Mouse (Mus musculus) erythroblast, embryonic 14.5 days (primary cell): ENCODE data around the gene Mapt. TPM values are rescaled to one million over a fixed set of nuclear protein-coding genes. Genes with fewer than 3 reads are reported as not detected.

Source experiments
- H3K27me3 ChIP-seq: 2 replicates; pipeline ENCODE4 v1.6.1; 2012; ENCODE audit warnings: inconsistent platforms; ENCODE audit not compliant: control insufficient read depth
- H3K36me3 ChIP-seq: 2 replicates; pipeline ENCODE4 v1.6.1; 2012; ENCODE audit warnings: mild to moderate bottlenecking, inconsistent platforms; ENCODE audit not compliant: control insufficient read depth
- H3K4me1 ChIP-seq: 2 replicates; pipeline ENCODE4 v1.6.1; 2012; ENCODE audit warnings: inconsistent platforms; ENCODE audit not compliant: control insufficient read depth
- H3K4me3 ChIP-seq: replicated peaks from 2 replicates; pipeline ENCODE3; 2012; ENCODE audit warnings: moderate library complexity, mild to moderate bottlenecking, inconsistent platforms
- H3K9me3 ChIP-seq: 2 replicates; pipeline ENCODE4 v1.6.1; 2012; ENCODE audit warnings: low read length, inconsistent platforms, mixed read lengths; ENCODE audit not compliant: control insufficient read depth
- GATA1 ChIP-seq: IDR thresholded peaks from 2 replicates; pipeline ENCODE4 v1.6.1; 2012; ENCODE audit warnings: low read length, inconsistent platforms, mixed read lengths
- TAL1 ChIP-seq: IDR thresholded peaks from 3 replicates; pipeline ENCODE4 v1.6.1; 2012; ENCODE audit warnings: low read length, inconsistent platforms, mixed read lengths
- polyA plus RNA-seq: library from polyadenylated mRNA; stranded (reverse); fragments of >175 nt; gene quantifications from 2 replicates; pipeline ENCODE4 v1.2.3, GENCODE M21; 2012

The Mapt gene
- polyA plus RNA-seq, 1 experiment: not detected

DNA sequence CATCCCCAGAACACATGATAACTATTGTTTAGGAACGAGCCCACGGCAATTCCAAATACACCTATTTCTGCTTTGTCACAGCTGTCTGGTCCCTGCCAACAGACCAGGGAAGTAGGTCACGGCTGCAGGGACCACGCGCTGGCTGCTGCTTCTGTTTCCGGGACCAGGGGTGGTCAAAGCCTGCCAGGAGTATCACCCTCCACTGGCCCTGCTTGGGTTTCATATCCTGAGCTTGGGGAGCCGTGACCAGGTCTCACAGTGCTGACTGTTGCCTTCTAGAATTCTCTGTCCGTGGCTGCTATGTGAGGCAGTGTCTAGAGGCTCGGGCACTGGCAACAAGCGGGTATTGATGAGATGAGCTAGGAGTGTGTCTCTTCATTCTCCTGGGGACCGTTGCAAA, 36.2 kb downstream of the Mapt start:
- no peaks in the 10 kb centered on the region for H3K27me3 ChIP-seq
- H3K4me1 ChIP-seq: no peaks in the 10 kb centered on the region
- TF ChIP-seq GATA1 (no peak), TAL1 (no peak)
- no peaks in the 10 kb centered on the region for H3K9me3 ChIP-seq
- H3K4me3 ChIP-seq: no peak overlapping the region
- H3K36me3 ChIP-seq: no peaks in the 10 kb centered on the region

DNA sequence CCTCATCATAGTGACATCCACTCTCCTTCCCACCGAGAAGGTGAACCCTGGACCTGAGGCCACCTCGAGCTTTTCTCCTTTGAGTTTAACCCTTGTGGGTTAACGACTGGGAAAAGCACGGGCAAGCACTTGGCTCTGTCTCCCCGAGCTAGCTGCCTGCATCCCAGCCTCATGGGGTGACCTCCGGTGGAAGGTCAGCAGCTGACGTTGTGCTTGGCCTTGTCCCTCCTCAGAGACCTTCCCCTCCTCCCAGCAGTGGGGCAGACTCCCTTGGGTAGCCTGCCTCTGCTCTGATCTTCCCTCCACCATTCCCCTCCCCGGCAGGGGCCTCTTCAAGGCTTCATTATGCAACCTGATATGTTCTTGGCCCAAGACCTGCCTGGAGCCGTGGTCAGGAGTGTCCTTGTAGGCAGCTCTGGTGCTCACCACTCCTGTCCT, 38.2 kb downstream of the Mapt start:
- Histone ChIP-seq H3K9me3 (no peaks in the 10 kb centered on the region), H3K36me3 (no peaks in the 10 kb centered on the region), H3K27me3 (no peaks in the 10 kb centered on the region), H3K4me1 (no peaks in the 10 kb centered on the region), H3K4me3 (no peak overlapping the region)
- TF ChIP-seq TAL1: no peak
- no peak for TF ChIP-seq GATA1

DNA sequence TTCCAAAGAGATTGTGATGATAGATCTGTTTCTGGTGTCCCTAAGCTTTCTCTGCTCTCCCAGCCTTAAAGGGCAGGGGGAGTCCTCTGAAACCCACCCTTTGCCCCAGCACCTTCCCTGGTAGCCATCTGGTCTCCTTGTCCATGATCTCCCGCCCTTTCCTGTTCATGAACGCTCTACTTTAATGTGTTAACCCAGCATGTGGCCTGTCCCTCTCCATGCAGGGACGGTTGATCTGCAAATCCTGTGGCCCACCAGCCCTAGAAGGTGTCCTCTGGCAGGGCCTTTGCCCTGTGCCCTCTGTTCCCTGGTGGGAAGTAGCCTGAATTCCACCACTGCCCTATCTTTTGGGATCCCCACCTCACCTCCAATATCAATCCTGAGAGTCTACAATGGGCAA, 39.3 kb downstream of the Mapt start:
- no peaks in the 10 kb centered on the region for H3K27me3 ChIP-seq

GRCm38 (mm10) chr11:104270876-104271275, 39.7 kb downstream of the Mapt start:
- Histone ChIP-seq H3K4me3 (no peak overlapping the region), H3K4me1 (no peaks in the 10 kb centered on the region), H3K36me3 (no peaks in the 10 kb centered on the region), H3K9me3 (no peaks in the 10 kb centered on the region), H3K27me3 (no peaks in the 10 kb centered on the region)
- TF ChIP-seq GATA1: no peak
- TF ChIP-seq TAL1: no peak

More for the DNA sequence above, 39.3 kb downstream of the Mapt start:
- no peak for TF ChIP-seq TAL1
- no peak for TF ChIP-seq GATA1
- Histone ChIP-seq H3K36me3 (no peaks in the 10 kb centered on the region), H3K4me1 (no peaks in the 10 kb centered on the region), H3K4me3 (no peak overlapping the region), H3K9me3 (no peaks in the 10 kb centered on the region)

DNA sequence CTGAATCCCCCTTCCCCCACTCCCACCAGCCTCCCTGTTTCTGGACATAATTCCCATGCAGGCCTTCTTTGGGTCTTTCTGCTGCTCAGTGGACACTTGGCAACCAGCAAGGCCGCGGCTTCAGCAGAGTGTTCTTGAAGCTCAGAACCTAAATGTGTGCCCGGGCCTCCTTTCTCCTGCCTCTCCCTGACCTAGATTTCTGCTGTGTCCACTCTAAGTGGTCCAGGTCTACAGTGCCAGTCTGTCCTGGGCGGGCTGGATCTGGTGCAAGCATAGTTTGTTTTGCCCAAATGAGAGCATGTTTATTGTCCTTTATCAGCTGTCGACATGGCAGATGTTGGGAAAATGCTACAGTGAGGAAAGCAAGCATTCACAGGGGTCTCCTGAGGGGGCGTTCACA, 40.7 kb downstream of the Mapt start:
- Histone ChIP-seq H3K36me3 (no peaks in the 10 kb centered on the region), H3K9me3 (no peaks in the 10 kb centered on the region), H3K4me1 (no peaks in the 10 kb centered on the region), H3K27me3 (no peaks in the 10 kb centered on the region), H3K4me3 (no peak overlapping the region)
- TF ChIP-seq GATA1: no peak
- TF ChIP-seq TAL1: no peak

DNA sequence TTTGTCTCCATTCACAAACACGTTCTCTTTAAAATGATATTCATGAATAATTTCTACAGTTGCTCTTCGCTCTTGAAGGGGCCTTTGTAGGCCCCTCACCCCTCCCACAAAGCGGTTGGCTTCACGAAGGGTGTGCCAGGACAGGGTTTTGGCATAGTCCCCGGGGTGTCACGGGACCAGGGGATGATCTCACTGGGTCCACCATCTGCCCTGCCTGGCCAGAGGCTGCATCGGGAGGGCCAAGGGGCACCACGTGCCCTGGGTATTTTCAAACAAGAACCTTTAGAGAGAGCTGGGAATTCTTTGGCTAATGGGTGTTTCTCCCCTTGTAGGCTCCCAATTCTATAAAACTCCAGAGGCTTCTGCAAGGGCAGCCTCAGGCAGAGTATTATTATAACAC, 41.2 kb downstream of the Mapt start:
- TF ChIP-seq TAL1 (no peak), GATA1 (no peak)
- Histone ChIP-seq H3K4me1 (no peaks in the 10 kb centered on the region), H3K4me3 (no peak overlapping the region), H3K36me3 (no peaks in the 10 kb centered on the region), H3K9me3 (no peaks in the 10 kb centered on the region), H3K27me3 (no peaks in the 10 kb centered on the region)

- Histone ChIP-seq H3K27me3 (peaks cover 18% of the 10 kb centered on the region), H3K36me3 (no peaks in the 10 kb centered on the region), H3K4me1 (peaks cover 6% of the 10 kb centered on the region), H3K9me3 (no peaks in the 10 kb centered on the region), H3K4me3 (no peak overlapping the region)
- TF ChIP-seq TAL1 (no peak), GATA1 (no peak)
These were observed 44.6 kb downstream of the Mapt start for GRCm38 (mm10) chr11:104275765-104276164.

GRCm38 (mm10) chr11:104278222-104278621, 47.0 kb downstream of the Mapt start:
- peaks cover 31% of the 10 kb centered on the region for H3K27me3 ChIP-seq
- TF ChIP-seq GATA1 (no peak), TAL1 (no peak)
- no peak overlapping the region for H3K4me3 ChIP-seq
- H3K4me1 ChIP-seq: peaks cover 6% of the 10 kb centered on the region
- no peaks in the 10 kb centered on the region for H3K36me3 ChIP-seq
- H3K9me3 ChIP-seq: no peaks in the 10 kb centered on the region

- TF ChIP-seq GATA1: no peak
- no peak for TF ChIP-seq TAL1
- Histone ChIP-seq H3K9me3 (no peaks in the 10 kb centered on the region), H3K36me3 (no peaks in the 10 kb centered on the region), H3K4me1 (peaks cover 6% of the 10 kb centered on the region), H3K27me3 (peaks cover 31% of the 10 kb centered on the region), H3K4me3 (no peak overlapping the region)
These were observed 47.9 kb downstream of the Mapt start for GRCm38 (mm10) chr11:104279049-104279448.

- Histone ChIP-seq H3K4me3 (no peak overlapping the region), H3K9me3 (no peaks in the 10 kb centered on the region), H3K36me3 (no peaks in the 10 kb centered on the region), H3K27me3 (peaks cover 31% of the 10 kb centered on the region), H3K4me1 (peaks cover 6% of the 10 kb centered on the region)
- TF ChIP-seq GATA1 (no peak), TAL1 (no peak)
These were observed 48.3 kb downstream of the Mapt start for GRCm38 (mm10) chr11:104279538-104279937.
